Mouse (Mus musculus) central nervous system, embryonic 11.5 days (tissue): Measurements from ENCODE around the gene Cav2. TPM values are rescaled to one million over a fixed set of nuclear protein-coding genes. Genes with fewer than 3 reads are reported as not detected.

ENCODE experiments used
- polyA plus RNA-seq: library from polyadenylated mRNA; depleted of rRNA; stranded (reverse); fragments of >200 nt; gene quantifications from 2 replicates; pipeline ENCODE4 v1.2.3, GENCODE M21; 2012; rRNA removed

The Cav2 gene
- 1.3 and 3.8 TPM in 2 replicates for polyA plus RNA-seq

DNA sequence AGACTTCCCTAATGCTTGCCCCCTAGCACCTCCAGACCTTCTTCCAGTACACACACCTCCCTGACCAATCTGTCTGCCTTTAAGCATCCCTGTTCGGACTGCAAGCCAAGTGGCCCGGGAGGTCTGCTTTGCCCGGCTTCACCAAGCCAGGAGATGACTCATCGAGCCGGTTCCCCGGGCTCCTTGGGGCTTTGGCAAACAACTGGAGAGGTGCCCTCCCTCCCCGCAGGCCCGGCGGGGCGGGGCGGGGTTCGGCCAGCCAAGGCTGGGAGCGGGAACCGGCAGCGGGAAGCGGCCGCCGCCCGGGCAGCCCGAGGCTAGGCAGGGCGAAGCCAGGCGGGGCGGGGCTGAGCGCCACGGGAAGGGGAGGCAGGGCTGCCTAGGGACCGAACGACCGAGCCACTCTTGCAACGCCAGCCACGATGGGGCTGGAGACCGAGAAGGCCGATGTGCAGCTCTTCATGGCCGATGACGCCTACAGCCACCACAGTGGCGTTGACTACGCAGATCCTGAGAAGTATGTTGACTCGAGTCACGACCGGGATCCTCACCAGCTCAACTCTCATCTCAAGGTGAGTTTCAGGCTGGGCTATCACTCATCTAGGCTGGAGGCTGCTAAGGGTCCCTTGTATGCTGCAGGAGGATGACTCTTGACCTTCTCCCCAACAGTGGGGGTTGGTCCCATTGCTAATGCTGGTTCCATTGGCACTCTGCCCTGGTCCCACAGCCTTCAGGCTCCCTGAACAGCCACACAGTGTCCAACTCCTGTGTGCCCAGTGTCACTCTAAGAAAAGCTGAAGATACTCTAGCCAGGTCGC lies at the start of gene Cav2:
Gene Cav2 (plus strand): TSS at position 247 of the 818 bp plus-strand sequence.

DNA sequence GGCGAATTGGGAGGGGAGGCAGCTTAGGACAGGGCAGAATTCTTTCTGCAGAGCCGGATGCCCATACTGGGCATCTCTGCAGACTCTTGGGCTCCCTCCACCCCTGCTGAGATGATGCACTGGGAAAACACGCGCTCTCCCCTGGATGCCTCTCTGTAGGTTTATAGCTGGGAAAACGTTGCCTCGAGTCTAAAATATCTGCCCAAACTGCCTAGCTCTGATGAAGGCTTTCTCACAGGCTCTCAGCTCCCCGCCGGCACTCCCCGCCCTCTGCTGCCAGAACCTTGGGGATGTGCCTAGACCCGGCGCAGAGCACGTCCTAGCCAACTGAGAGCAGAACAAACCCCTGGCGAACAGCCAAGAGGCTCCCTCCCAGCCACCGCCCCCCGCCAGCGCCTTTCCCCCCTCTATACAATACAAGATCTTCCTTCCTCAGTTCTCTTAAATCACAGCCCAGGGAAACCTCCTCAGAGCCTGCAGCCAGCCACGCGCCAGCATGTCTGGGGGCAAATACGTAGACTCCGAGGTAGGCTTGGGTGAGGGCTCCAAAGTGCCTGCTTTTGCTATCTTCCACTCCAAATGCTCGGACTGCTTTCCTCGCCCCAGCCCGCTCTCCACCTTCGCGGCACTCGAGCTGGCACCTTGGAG lies 25.1 kb downstream of the Cav2 start, which contains the start of gene Cav1:
Gene Cav1 (plus strand): TSS at position 382 of the 648 bp plus-strand sequence.

Other genes starting within 250 kb of the Cav2 start
- 33.6 and 68.8 TPM in 2 replicates for gene Tes, start 216.0 kb upstream of the Cav2 start, polyA plus RNA-seq
- 14.0 and 15.7 TPM in 2 replicates for gene Cav1, start 25.1 kb downstream of the Cav2 start, polyA plus RNA-seq
- gene Met, start 182.6 kb downstream of the Cav2 start, polyA plus RNA-seq, result 0.88 and 3.0 TPM in 2 replicates